Mouse (Mus musculus) heart, embryonic 11.5 days (tissue): ENCODE results near the gene Egr4. TPM values are rescaled to one million over a fixed set of nuclear protein-coding genes. Genes with fewer than 3 reads are reported as not detected.

ENCODE experiments used
- ATAC-seq: fragments of 200-750 bp; cut with Nextera tagmentation; replicated peaks from 2 replicates; pipeline ENCODE4 v1.8.0; 2017; ENCODE audit warnings: moderate library complexity; ENCODE audit not compliant: insufficient number of reproducible peaks, low FRiP score, low TSS enrichment
- H3K27ac ChIP-seq: fragments of 300-500 bp; sonication (generic); 2 replicates; pipeline ENCODE4 v1.5.1; 2014; ENCODE audit warnings: mild to moderate bottlenecking, low read depth, low read length
- H3K27me3 ChIP-seq: fragments of 300-500 bp; sonication (generic); 2 replicates; pipeline ENCODE4 v1.6.1; 2014; ENCODE audit warnings: mild to moderate bottlenecking, low read length, mixed read lengths; ENCODE audit not compliant: control insufficient read depth, insufficient read depth
- H3K36me3 ChIP-seq: fragments of 300-500 bp; sonication (generic); 2 replicates; pipeline ENCODE4 v1.6.1; 2014; ENCODE audit warnings: mild to moderate bottlenecking, low read length, moderate library complexity, mixed read lengths; ENCODE audit not compliant: control insufficient read depth, insufficient read depth
- H3K4me1 ChIP-seq: fragments of 300-500 bp; sonication (generic); 2 replicates; pipeline ENCODE4 v1.6.1; 2014; ENCODE audit warnings: low read length; ENCODE audit not compliant: control insufficient read depth, insufficient read depth
- H3K4me2 ChIP-seq: fragments of 300-500 bp; sonication (generic); 2 replicates; pipeline ENCODE4 v1.6.1; 2014; ENCODE audit warnings: mild to moderate bottlenecking, moderate library complexity
- H3K4me3 ChIP-seq: fragments of 300-500 bp; sonication (generic); 2 replicates; pipeline ENCODE4 v1.5.1; 2014; ENCODE audit warnings: low read depth, low read length
- H3K9ac ChIP-seq: fragments of 300-500 bp; sonication (generic); 2 replicates; pipeline ENCODE4 v1.6.1; 2014; ENCODE audit warnings: mild to moderate bottlenecking, low read depth, low read length, moderate library complexity
- H3K9me3 ChIP-seq: fragments of 300-500 bp; sonication (generic); replicated peaks from 2 replicates; pipeline ENCODE4 v1.6.1; 2016; ENCODE audit warnings: low read length; ENCODE audit not compliant: control insufficient read depth
- WGBS: fragments of 180-500 bp; shearing (Covaris S2); extraction: QIAGEN DNeasy Blood & Tissue Kit; methylation state at CpG from one replicate; pipeline ENCODE4 v1.1.7; 2014; ENCODE audit not compliant: insufficient replicate concordance; 5-methylcytosine and 5-hydroxymethylcytosine counted together
- polyA plus RNA-seq: library from polyadenylated mRNA; unstranded; fragments of >200 nt; fragmentation: Nextera tagmentation; extraction: Ambion mirVana; gene quantifications from 2 replicates; pipeline ENCODE4 v1.2.1, GENCODE M21; 2014

The Egr4 gene
- polyA plus RNA-seq, 1 experiment from 2014 or later = not detected

- Histone ChIP-seq H3K4me2 (no peak overlapping the region), H3K9me3 (no peaks in the 10 kb centered on the region), H3K27me3 (peaks cover 55% of the 10 kb centered on the region), H3K27ac (no peak overlapping the region), H3K36me3 (no peaks in the 10 kb centered on the region), H3K9ac (no peak overlapping the region), H3K4me1 (peaks cover 15% of the 10 kb centered on the region), H3K4me3 (no peak overlapping the region)
- WGBS = 74% methylated on average over 4 of the region's 4 CpGs
- no peak for ATAC-seq
Observed at GRCm38 (mm10) chr6:85515941-85516340, 2.6 kb upstream of the Egr4 start.

GRCm38 (mm10) chr6:85512577-85513530 lies 535 bp downstream of the Egr4 start:
- under 1% methylated on average over 86 of the region's 90 CpGs for WGBS
- H3K27ac ChIP-seq = no peak overlapping the region
- peaks cover 79% of the 10 kb centered on the region for H3K27me3 ChIP-seq
- H3K36me3 ChIP-seq = no peaks in the 10 kb centered on the region
- H3K9ac ChIP-seq = no peak overlapping the region
- H3K4me1 ChIP-seq = peaks cover 15% of the 10 kb centered on the region
- H3K9me3 ChIP-seq = no peaks in the 10 kb centered on the region
- ATAC-seq = 0 out of 2 replicates have a peak, but pooled peaks have one; percentile 21
- peak overlapping the region; percentile 51 for H3K4me3 ChIP-seq
- H3K4me2 ChIP-seq = peak overlapping the region; percentile 93

DNA sequence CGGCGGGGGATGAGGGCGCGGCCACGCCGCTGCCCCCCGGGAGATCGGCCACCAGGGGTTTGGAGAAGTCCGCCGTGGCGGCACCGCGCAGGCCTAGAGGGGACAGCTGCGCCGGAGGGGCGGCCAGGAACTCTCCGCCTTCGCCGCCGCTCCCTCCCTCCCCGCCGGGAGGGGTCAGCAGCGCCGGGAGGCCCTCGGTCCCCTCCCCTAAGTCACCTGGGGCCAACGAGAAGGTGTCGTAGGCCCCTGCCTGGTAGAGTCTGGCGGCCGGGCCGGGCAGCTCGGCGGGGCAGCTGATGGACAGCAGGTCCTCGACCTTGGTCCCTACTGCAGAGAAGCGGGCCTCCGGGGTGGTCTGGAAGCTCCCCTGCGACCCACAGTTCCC lies 1.3 kb downstream of the Egr4 start:
- Histone ChIP-seq H3K9me3 (no peaks in the 10 kb centered on the region), H3K27ac (no peak overlapping the region), H3K27me3 (peaks cover 83% of the 10 kb centered on the region), H3K36me3 (no peaks in the 10 kb centered on the region), H3K9ac (no peak overlapping the region), H3K4me2 (peak overlapping the region; percentile 93), H3K4me3 (peak overlapping the region; percentile 51), H3K4me1 (peaks cover 15% of the 10 kb centered on the region)
- ATAC-seq = no peak
- WGBS = under 1% methylated on average over 33 of the region's 36 CpGs

GRCm38 (mm10) chr6:85511286-85512055 lies 1.9 kb downstream of the Egr4 start:
- H3K36me3 ChIP-seq = no peaks in the 10 kb centered on the region
- H3K27ac ChIP-seq = no peak overlapping the region
- no peak for ATAC-seq
- H3K4me2 ChIP-seq = peak overlapping the region; percentile 93
- H3K4me3 ChIP-seq = peak overlapping the region; percentile 51
- peaks cover 79% of the 10 kb centered on the region for H3K27me3 ChIP-seq
- no peak overlapping the region for H3K9ac ChIP-seq
- H3K9me3 ChIP-seq = no peaks in the 10 kb centered on the region
- H3K4me1 ChIP-seq = peaks cover 15% of the 10 kb centered on the region
- under 1% methylated on average over 84 of the region's 88 CpGs for WGBS

GRCm38 (mm10) chr6:85510476-85510875 lies 2.9 kb downstream of the Egr4 start:
- Histone ChIP-seq H3K4me2 (no peak overlapping the region), H3K9ac (no peak overlapping the region), H3K27me3 (peaks cover 76% of the 10 kb centered on the region), H3K4me1 (peaks cover 15% of the 10 kb centered on the region), H3K27ac (no peak overlapping the region), H3K9me3 (no peaks in the 10 kb centered on the region), H3K4me3 (no peak overlapping the region), H3K36me3 (no peaks in the 10 kb centered on the region)
- no peak for ATAC-seq
- 7% methylated on average over 6 of the region's 6 CpGs for WGBS

- Histone ChIP-seq H3K4me2 (no peak overlapping the region), H3K4me3 (no peak overlapping the region), H3K27ac (no peak overlapping the region), H3K36me3 (no peaks in the 10 kb centered on the region), H3K27me3 (peaks cover 76% of the 10 kb centered on the region), H3K9me3 (no peaks in the 10 kb centered on the region), H3K4me1 (peaks cover 15% of the 10 kb centered on the region), H3K9ac (no peak overlapping the region)
- 45% methylated on average over 5 of the region's 5 CpGs for WGBS
- no peak for ATAC-seq
Observed at GRCm38 (mm10) chr6:85508602-85509001, 4.8 kb downstream of the Egr4 start.

DNA sequence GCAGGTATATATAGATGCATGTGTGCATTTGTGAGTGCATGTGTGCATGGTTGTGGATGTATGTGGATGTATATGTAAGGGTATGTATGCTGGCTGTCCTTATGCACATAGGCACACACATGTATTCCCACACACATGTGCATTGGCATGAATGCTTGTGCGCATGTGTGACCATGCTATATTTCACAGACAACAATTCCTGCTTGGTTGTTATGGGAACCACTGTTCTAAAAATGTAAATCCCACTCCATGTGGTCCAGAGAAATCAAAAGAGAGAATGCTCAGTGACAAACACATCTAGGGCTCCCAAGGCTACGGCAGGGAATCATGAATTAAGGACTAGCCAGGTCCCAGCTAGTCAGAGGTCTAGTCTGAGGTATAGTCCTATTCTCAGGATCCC lies 8.5 kb downstream of the Egr4 start:
- no peak overlapping the region for H3K9ac ChIP-seq
- WGBS = 78% methylated on average over 2 of the region's 2 CpGs
- H3K4me3 ChIP-seq = no peak overlapping the region
- no peak for ATAC-seq
- H3K9me3 ChIP-seq = no peaks in the 10 kb centered on the region
- H3K27me3 ChIP-seq = peaks cover 69% of the 10 kb centered on the region
- H3K4me2 ChIP-seq = no peak overlapping the region
- peaks cover 5% of the 10 kb centered on the region; the same call in 1 of the 2 replicates for H3K4me1 ChIP-seq
- no peaks in the 10 kb centered on the region for H3K36me3 ChIP-seq
- H3K27ac ChIP-seq = no peak overlapping the region

GRCm38 (mm10) chr6:85502911-85503250 lies 10.5 kb downstream of the Egr4 start, which contains the start of gene Fbxo41:
Fbxo41 (minus strand) TSS chr6:85502994.
- Histone ChIP-seq H3K9ac (peak within 1 kb of the TSS; percentile 56; the same call in 1 of the 2 replicates), H3K4me3 (peak within 1 kb of the TSS; percentile 73), H3K9me3 (no peaks in the 10 kb centered on the region), H3K4me1 (peaks cover 5% of the 10 kb centered on the region; the same call in 1 of the 2 replicates), H3K36me3 (no peaks in the 10 kb centered on the region), H3K27me3 (peaks cover 62% of the 10 kb centered on the region), H3K4me2 (peak within 1 kb of the TSS; percentile 98), H3K27ac (no peak within 1 kb of the TSS)
- 1% methylated on average over 17 of the region's 22 CpGs for WGBS
- ATAC-seq = peak; percentile 61
